Mouse (Mus musculus): ENCODE data around the gene Nphs2.

- peak; percentile 72 for TF ChIP-seq CTCF (IDR thresholded peaks at IDR 0.05; ENCODE audit: low read depth, low read length)
- TF ChIP-seq POLR2A (IDR thresholded peaks at IDR 0.05; ENCODE audit: borderline replicate concordance, low read depth, low read length) = no peak
These were observed 47.2 kb upstream of the Nphs2 start for GRCm38 (mm10) chr1:156263352-156263751.
